Mouse (Mus musculus) stomach, postnatal 0 days (tissue): Measurements from ENCODE around the gene Tpk1. TPM values are rescaled to one million over a fixed set of nuclear protein-coding genes. Genes with fewer than 3 reads are reported as not detected.

Experiments
- ATAC-seq: fragments of 200-750 bp; cut with Nextera tagmentation; 2 replicates; pipeline ENCODE4 v1.8.0; 2017; ENCODE audit not compliant: low FRiP score, low TSS enrichment
- DNase-seq: peaks from one replicate; pipeline ENCODE4 v3.0.0-alpha.2; 2016; ENCODE audit warnings: low spot score
- H3K27ac ChIP-seq: fragments of 300-500 bp; sonication (generic); replicated peaks from 2 replicates; pipeline ENCODE4 v1.5.1; 2014; ENCODE audit warnings: mild to moderate bottlenecking, control low read depth
- H3K27me3 ChIP-seq: fragments of 300-500 bp; sonication (generic); 2 replicates; pipeline ENCODE4 v1.6.1; 2014; ENCODE audit warnings: low read length; ENCODE audit not compliant: control insufficient read depth, insufficient read depth
- H3K36me3 ChIP-seq: fragments of 300-500 bp; sonication (generic); 2 replicates; pipeline ENCODE4 v1.6.1; 2014; ENCODE audit warnings: low read length, mixed read lengths; ENCODE audit not compliant: control insufficient read depth, insufficient read depth
- H3K4me1 ChIP-seq: fragments of 300-500 bp; sonication (generic); replicated peaks from 2 replicates; pipeline ENCODE4 v1.6.1; 2014; ENCODE audit warnings: antibody characterized with exemption; ENCODE audit not compliant: control insufficient read depth, insufficient read depth
- H3K4me2 ChIP-seq: fragments of 300-500 bp; sonication (generic); replicated peaks from 2 replicates; pipeline ENCODE4 v1.6.1; 2014; ENCODE audit warnings: low read depth, mild to moderate bottlenecking, control low read depth, moderate library complexity
- H3K4me3 ChIP-seq: fragments of 300-500 bp; sonication (generic); 2 replicates; pipeline ENCODE4 v1.5.1; 2014; ENCODE audit warnings: low read depth, low read length, control low read depth
- H3K9ac ChIP-seq: fragments of 300-500 bp; sonication (generic); 2 replicates; pipeline ENCODE4 v1.6.1; 2014; ENCODE audit warnings: mild to moderate bottlenecking, low read length, control low read depth, mixed read lengths
- H3K9me3 ChIP-seq: fragments of 300-500 bp; sonication (generic); 2 replicates; pipeline ENCODE4 v1.6.1; 2016; ENCODE audit warnings: low read length; ENCODE audit not compliant: control insufficient read depth
- CTCF ChIP-seq: IDR thresholded peaks from 2 replicates; pipeline ENCODE4 v1.5.1; 2016; ENCODE audit warnings: antibody characterized with exemption, low read depth, mild to moderate bottlenecking, moderate library complexity
- EP300 ChIP-seq: optimal IDR thresholded peaks from 2 replicates; pipeline ENCODE3; 2016; ENCODE audit warnings: antibody characterized with exemption
- WGBS: fragments of 180-500 bp; shearing (Covaris S2); extraction: QIAGEN DNeasy Blood & Tissue Kit; methylation state at CpG from one replicate; pipeline ENCODE4 v1.1.7; 2014; 5-methylcytosine and 5-hydroxymethylcytosine counted together
- polyA plus RNA-seq: library from polyadenylated mRNA; unstranded; fragments of >200 nt; fragmentation: Nextera tagmentation; extraction: Ambion mirVana; gene quantifications from 2 replicates; pipeline ENCODE4 v1.2.1, GENCODE M21; 2015

Gene Tpk1
- polyA plus RNA-seq, 1 experiment from 2014 or later, result 21.4 TPM

DNA sequence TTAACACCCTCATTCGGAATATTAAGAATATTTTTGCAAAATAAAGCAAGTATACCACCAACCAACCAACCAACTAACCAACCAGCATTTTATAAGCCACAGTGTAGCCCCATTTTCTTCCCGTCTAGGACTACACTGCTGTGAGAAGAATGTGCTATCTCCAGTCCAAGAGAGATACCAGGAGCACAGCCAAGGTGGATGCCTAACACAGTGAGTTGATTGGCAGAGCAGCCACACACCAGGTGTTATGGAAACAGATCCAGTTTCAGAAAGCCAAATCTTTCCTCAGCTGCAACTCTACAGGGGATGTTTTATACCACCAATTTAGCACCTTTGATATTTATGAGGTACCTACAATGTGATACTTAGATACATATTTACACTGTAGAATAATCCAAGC lies 299.1 kb downstream of the Tpk1 start:
- no peaks in the 10 kb centered on the region for H3K36me3 ChIP-seq
- H3K4me1 ChIP-seq, result no peaks in the 10 kb centered on the region
- H3K9me3 ChIP-seq, result no peaks in the 10 kb centered on the region
- H3K4me3 ChIP-seq, result no peak overlapping the region
- no peak for ATAC-seq
- H3K27ac ChIP-seq, result no peak overlapping the region
- no peak for DNase-seq
- H3K4me2 ChIP-seq, result no peak overlapping the region
- H3K27me3 ChIP-seq, result no peaks in the 10 kb centered on the region
- no peak overlapping the region for H3K9ac ChIP-seq
- TF ChIP-seq CTCF (no peak), EP300 (no peak)
- WGBS, result 82% methylated on average over 2 of the region's 2 CpGs

DNA sequence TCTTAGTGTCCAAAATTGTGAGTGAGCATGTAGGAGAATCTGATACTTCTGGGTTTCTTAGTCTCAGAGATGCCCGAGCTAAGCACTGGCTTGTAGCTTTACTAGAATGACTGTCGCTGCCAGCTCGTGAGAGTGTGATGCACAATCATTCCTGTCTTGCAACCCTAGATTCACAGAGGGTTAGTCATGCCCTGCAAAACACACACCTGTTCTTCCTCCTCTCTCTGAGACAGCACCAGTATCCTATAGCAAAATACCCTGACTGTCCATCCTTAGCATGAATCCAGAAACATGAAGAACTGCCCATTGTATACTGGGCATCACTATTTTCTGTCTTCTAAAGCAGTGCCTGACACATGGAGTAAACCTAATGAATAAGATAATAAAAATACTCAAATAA lies 302.2 kb downstream of the Tpk1 start:
- no peak overlapping the region for H3K4me3 ChIP-seq
- TF ChIP-seq CTCF (no peak), EP300 (no peak)
- H3K27ac ChIP-seq, result no peak overlapping the region
- H3K27me3 ChIP-seq, result no peaks in the 10 kb centered on the region
- DNase-seq (no peak), ATAC-seq (no peak)
- no peak overlapping the region for H3K9ac ChIP-seq
- WGBS, result 82% methylated on average over 3 of the region's 3 CpGs
- H3K36me3 ChIP-seq, result no peaks in the 10 kb centered on the region
- no peaks in the 10 kb centered on the region for H3K4me1 ChIP-seq
- H3K9me3 ChIP-seq, result no peaks in the 10 kb centered on the region
- H3K4me2 ChIP-seq, result no peak overlapping the region

DNA sequence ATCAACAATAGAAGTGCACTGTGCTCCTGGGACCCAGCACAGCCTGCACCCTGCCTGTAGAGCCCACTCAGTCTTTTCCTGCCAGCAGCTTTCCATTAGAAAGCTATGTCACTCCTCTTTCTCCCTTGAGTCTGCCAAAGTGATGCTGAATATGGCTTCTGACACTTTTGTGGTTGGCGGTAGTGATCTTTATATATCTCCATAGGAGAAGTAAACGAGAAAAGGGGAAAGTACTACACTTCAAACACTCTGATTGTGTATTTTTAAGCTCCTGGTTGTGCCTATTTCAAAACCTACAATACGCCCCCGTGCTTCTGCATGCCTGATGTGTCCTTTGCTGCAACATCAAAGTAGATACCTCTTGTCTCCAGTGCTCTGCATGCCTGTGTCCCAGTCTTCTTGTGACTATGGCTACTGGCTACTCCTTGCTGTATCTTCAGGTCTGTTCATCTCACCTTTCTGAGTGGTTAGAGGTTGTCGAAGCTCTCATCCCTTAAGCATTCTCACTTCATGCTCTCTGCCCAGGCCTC lies 302.7 kb downstream of the Tpk1 start:
- no peak for DNase-seq
- H3K9ac ChIP-seq, result no peak overlapping the region
- H3K4me2 ChIP-seq, result no peak overlapping the region
- H3K9me3 ChIP-seq, result no peaks in the 10 kb centered on the region
- TF ChIP-seq EP300 (no peak), CTCF (no peak)
- 80% methylated on average over 5 of the region's 5 CpGs for WGBS
- no peaks in the 10 kb centered on the region for H3K27me3 ChIP-seq
- no peak for ATAC-seq
- no peak overlapping the region for H3K27ac ChIP-seq
- H3K4me3 ChIP-seq, result no peak overlapping the region
- no peaks in the 10 kb centered on the region for H3K36me3 ChIP-seq
- no peaks in the 10 kb centered on the region for H3K4me1 ChIP-seq

DNA sequence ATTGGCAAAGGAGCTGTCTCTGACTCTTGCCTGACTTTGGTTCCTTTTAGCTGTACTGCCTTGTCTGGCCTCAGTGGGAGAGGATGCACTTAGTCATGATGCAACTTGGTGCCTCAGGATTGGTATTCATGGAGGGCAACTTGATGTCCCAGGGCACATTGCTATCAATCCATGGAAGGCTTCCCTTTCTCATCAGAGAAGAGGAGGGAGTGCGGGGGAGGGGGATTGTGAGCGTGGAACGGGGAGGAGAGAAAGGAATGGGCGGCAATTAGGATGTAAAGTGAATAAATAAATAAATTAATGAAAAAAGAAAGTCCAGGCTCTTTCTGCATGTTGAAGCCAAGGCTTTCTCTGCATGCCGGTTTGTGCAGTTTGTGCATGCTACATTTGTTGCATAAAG lies 304.8 kb downstream of the Tpk1 start:
- no peak for DNase-seq
- no peak for TF ChIP-seq CTCF
- no peak for TF ChIP-seq EP300
- Histone ChIP-seq H3K4me1 (no peaks in the 10 kb centered on the region), H3K4me3 (no peak overlapping the region), H3K9me3 (no peaks in the 10 kb centered on the region), H3K4me2 (no peak overlapping the region), H3K27me3 (no peaks in the 10 kb centered on the region), H3K36me3 (no peaks in the 10 kb centered on the region), H3K27ac (no peak overlapping the region), H3K9ac (no peak overlapping the region)
- WGBS, result 56% methylated on average over 5 of the region's 5 CpGs
- no peak for ATAC-seq

DNA sequence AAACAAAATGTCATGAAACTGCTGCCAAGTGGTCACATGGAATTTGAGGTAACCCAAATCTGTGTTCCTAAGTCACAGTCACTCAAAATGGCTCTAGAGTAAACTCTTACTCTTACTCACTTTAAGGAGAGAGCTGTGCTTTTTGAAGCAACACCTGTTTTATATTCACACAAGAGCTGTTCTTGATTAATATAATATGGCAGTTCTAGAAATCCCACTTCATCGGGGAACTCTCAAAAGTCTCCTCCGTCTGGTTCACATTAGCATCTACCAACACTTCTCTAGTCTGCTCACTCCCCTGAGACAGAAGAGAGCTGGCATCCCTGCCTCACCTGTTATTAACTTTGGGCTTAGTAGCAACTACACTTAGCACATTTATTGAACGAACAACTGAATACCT lies 305.9 kb downstream of the Tpk1 start:
- Histone ChIP-seq H3K9me3 (no peaks in the 10 kb centered on the region), H3K27ac (no peak overlapping the region), H3K4me3 (no peak overlapping the region), H3K4me2 (no peak overlapping the region), H3K4me1 (no peaks in the 10 kb centered on the region), H3K27me3 (no peaks in the 10 kb centered on the region), H3K9ac (no peak overlapping the region), H3K36me3 (no peaks in the 10 kb centered on the region)
- ATAC-seq (no peak), DNase-seq (no peak)
- 71% methylated on average over 3 of the region's 3 CpGs for WGBS
- TF ChIP-seq EP300 (no peak), CTCF (no peak)

DNA sequence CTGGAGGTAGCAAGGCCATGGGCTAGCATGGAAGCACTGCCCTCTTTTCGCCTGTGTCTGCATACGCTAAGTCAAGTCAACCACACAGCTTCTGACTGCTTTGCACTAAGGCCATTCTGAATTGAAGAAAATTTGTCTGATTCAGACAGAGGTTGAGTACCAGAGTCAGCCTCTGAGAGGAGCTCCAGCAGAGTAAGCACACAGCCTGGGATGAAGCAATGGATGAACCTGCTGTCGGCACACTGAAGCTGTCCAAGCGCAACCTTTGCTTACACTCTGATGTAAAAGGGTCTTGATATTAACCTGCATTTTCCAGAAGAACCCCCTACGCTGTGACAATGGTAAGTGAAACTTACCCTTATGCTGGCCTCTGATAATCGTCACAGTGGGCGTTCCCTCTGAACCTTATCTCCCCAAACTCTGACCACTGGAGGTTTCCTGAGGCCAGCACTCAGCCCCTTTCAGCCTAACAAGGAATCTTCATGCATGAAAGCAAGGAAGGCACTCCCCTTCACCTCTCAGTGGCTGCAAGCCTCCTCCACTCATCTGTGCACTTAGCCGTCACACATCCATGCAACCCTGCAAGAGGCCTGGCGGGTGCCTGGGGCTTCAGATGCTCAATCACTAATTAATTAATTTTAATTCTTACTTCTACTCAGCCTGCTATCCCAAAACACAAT lies 311.4 kb downstream of the Tpk1 start:
- TF ChIP-seq CTCF, result 0 out of 2 replicates have a peak, but pooled peaks have one; percentile 3
- no peak for TF ChIP-seq EP300
- Histone ChIP-seq H3K4me1 (no peaks in the 10 kb centered on the region), H3K9ac (no peak overlapping the region), H3K27ac (no peak overlapping the region), H3K4me3 (no peak overlapping the region), H3K9me3 (no peaks in the 10 kb centered on the region), H3K36me3 (no peaks in the 10 kb centered on the region), H3K27me3 (no peaks in the 10 kb centered on the region), H3K4me2 (no peak overlapping the region)
- DNase-seq (no peak), ATAC-seq (no peak)
- WGBS, result 71% methylated on average over 9 of the region's 9 CpGs
